Mouse (Mus musculus) kidney, postnatal 36 days (tissue): ENCODE data around the gene Rhbdf2.
"Not testable (repeated sequence)": the region's sequence is repeated elsewhere in the genome, so short reads cannot be mapped to it uniquely, and the experiment has no call there.

Experiments used
- DNase-seq, 2 experiments: peaks; one replicate each; pipeline ENCODE4 v3.0.0; 2021 to 2022; ENCODE audit warnings: mixed read lengths in 2 of 2

The Rhbdf2 gene

DNA sequence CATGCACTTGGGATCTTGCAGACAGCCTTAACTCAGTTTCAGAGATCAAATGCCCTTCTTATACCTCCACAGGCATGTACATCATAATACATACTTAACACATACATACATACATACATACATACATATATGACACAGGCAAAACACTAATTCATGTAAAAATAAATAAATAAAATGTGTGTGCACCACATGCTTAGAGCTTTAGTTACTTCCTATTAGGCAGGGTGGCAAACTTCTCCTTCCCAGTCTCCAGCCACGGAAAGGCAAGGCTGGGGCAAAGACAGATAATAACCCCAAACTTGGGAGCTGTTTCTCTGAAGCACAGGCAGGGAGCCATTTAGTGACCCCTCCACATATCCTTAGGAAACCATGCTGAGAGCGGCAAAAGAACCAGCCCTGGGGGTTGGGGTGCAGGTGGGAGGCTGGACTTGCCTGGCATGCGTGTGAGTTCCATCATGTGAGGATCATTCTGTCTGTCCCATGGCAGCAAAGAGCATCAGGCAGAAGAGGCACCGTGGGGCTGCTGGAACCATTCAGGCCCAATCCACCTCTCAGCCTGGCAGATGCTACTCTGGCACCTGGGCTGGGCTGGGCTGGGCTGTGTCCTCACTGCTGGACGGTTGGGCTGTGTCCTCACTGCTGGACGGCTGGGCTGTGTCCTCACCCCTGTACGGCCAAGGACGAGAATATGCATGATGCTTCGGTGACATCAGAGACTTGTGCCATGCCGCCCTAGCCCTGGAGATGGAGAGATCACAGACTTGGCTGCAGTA is at the start of gene Rhbdf2:
Gene Rhbdf2, minus strand, starts transcription at position 721 of the 773 bp plus-strand sequence.
- no peak for DNase-seq

DNA sequence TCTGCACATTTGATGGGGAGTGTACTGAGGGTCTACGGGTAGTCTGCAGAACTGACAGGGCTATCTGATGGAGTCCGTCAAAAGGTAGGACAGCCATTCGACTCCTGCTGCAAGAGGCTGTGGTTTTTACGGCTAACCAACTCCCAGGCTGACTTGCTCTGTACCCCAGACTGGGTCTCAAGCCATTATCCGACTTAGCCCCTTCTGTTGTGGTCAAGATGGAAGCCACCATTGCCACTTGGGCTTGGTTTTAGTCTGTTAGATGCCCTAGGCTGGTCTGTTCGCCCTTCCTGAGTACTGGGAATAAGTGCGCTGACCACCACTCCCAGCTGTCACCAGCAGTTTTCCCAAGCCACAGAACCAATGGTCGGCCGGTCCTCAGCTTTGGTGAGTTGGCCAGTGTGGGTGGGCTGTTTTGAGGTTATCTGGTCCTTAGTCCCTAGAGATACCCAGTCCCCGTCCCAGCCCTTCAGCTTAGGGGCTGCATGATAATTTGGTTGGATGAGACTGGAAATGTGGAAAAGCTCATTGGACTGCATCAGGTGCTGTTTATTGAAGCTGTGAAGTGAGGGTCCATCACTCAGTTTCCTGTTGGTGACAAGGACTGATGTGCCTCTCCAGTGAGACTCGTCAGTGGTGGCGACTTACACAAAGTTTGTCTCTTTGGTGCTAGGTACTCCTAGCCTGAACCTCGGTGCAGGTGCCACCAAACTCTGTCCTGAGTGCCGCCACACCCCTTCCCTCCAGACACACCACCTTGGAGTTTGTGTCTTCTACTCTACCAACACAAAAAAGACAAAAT is 49.6 kb upstream of the Rhbdf2 start:
- no peak for DNase-seq

DNA sequence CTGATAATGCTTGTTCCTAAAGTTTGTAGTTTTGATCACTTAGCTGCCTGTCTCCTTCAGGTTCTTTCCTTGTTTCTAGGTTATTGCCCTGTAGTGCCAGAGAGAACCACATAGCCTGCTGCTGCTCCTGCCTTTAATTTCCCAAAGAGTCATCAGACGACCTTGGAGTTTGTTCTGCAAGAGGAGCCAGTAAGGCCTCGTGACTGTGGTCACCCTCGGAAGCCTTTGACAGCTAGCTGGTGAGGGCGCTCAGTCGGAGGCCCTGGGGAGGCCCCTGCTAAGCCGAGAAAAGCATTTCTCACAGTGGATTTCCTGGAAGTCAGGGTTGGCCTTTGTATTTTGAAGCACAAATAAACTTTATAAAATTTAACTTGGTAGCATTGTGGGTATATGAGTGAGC is 48.6 kb upstream of the Rhbdf2 start:
- DNase-seq, result peak; percentile 81 to 87

DNA sequence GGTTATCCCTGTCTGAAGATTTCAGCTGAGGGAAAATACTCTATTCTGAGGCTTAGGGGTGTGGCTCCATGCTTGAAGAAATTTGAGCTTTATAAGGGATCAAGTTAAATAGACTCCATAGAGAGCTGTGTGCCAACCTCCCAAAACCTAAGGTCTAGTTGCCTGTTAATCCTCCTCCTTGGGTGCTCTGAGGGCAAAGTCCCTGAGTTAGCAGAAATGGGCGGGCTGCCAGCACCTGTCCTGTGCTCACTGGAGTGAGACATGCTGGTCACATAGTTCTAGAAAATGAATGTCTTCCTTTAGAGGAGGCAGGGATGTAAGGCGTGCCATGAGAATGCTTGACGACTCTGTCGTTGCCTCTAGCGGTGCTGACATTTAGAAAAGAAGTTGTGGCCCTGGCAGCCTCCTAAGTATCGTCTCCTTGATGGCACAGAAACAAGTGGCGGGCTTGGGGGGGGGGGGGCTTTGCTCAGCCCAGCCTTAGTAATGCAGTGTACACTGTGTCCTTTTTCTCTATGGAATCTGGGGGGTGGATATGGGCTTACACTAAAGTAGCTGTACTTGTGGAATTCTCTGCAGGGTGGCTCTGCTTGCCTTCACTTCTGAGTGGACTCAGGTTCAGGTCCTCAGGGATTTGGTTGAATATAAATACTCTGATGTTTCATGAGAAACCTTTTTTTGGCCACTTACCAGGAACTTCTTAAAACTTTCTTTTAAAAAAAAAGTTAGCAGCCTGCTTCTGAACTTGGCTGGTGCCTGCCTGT is 48.0 kb upstream of the Rhbdf2 start:
- DNase-seq, result peak; percentile 95 to 96

DNA sequence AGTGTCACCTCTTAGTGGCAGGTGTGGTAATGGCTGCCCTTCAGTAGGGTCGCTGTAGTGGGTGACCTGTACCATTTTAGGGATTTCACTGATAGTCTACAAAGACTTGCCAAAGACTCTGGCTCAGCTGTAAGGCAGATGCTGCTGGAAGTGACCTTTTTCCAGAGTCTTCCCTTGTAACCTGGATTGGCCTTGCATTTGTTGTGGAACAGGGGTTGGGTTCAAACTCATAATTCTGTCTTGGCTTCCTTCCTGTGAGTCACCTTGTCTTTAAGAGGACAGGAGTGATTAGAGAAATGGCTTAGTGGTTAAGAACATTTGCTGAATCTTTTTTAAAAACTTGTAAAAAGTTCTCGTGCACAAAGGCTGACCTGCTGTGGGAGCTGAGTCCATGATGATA is 46.6 kb upstream of the Rhbdf2 start:
- no peak for DNase-seq

DNA sequence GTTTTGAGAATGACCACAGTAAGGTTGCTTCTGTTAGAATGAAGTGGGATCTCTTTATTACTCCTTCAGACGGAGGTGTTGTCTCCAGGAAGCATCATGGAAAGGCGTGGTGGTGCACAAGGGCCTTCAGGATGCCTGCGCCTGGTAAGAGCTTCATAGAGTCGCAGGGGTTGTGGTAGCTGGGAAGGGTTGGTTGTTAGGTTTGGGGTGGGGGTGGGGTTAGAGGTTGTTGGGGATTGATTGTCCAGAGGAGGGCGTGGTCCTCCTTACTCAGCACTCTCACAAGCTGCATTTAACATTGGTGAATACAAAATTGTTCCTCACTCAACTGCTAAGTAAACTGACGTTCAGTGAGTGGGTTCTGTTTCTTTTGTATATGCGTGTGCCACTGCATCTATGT is 45.8 kb upstream of the Rhbdf2 start:
- DNase-seq, result no peak

DNA sequence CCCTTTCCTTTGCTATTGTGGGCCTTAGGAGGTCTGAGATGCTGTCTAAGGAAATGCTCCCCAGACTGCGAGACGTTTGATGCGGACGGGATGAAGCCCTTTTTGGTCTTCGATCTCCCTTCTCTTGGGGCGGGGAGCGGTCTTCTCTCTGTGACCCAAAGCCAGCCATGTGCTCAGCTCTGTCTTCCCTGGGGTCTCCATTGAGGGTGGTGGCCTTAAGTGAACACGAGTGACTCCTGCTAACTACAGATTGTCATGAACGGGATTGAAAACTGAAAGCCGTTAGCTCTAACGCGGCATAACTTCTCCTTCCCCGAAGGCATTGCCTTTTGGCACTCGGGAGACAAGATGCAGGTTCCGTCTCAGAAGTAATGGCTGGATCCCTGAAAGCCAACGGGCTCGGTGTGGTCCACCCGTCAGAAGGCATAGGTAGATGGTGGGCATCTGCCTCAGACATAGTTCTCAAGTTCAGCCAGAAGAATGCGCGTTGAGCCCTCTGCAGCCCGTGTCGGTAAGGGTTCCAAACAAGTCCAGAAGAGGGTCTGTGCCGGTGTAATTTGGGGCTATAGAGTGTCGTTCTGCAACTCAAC is 45.1 kb upstream of the Rhbdf2 start:
- no peak for DNase-seq

DNA sequence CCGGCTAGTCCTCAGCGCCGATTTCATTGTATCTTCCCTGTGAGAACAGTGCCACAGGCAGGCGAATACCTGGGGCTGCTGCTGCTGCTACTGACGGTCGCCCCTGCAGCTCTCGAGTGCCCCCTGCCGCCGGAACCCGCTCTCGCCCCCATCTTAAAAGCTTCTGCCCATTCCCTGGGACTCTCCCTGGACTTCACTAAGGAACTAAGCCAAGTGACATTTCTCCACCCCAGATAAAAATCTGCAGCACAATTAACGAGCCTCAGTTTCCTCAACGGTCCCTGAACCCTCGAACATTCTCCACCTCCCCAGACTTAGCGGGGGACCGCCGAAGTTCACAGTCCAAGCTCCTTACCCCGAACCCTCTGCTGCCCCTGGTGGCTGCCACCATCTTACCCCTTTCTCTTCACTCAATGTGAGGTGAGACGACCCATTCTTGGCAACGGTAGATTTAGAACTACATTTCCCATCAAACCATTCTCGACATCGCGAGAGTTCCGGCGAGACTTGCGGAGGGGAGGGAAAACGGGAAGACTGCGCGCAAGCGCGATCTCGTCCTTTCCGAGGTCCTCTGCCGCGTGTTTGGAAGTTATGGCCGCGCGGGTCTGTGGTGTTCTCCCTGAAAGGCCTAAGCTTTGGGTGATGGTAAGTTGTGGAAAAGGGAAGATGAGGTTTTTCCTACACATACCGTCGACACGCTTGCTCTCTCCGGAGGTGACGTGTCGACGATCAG is 44.5 kb upstream of the Rhbdf2 start:
- DNase-seq, result peak; percentile 99

DNA sequence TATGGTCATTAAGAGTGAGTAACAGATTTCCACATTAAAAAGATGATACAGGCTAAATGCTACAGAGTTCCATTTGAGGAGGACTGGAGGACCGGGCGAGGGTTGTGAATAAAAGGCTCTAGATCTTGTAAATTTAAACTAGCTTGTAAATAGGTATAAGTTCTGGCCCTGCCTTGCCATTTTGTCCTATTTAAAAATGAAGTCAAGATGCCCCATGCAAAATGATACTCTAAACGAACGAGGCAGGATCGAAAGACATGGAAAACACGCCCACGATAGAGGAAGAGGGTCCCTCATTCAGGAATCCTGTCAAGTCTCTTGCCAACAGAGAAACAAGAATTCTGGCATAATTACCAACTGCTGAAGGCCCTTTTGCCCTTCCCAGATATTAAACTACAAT is 43.6 kb upstream of the Rhbdf2 start:
- DNase-seq, result no peak

DNA sequence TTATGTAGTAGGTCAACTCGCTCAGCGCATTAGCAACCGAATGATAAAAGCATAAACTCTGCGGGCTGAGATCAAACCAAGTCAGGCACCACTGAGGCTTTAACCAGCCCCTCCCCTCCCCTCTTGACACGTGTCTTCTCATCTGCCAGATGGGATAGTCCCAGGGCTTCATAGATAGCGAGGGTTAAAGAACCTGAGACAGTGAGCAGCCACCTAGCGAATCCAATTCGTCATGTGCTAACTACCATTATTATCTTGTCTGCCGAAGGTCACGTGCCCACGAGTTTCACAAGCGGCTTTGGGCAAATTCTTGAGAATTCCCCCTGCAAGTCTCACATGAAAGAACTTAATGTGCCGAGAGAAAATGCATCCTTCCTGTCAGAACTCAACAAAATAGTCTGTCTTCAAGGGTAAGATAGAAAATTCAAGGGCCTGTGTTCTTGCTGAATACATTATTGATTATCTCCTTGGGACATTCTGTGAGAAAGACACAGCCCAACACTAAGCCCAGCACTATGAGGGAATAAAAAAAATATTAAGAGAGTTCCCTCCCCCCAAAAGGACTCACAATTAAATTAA is 43.1 kb upstream of the Rhbdf2 start:
- no peak for DNase-seq

DNA sequence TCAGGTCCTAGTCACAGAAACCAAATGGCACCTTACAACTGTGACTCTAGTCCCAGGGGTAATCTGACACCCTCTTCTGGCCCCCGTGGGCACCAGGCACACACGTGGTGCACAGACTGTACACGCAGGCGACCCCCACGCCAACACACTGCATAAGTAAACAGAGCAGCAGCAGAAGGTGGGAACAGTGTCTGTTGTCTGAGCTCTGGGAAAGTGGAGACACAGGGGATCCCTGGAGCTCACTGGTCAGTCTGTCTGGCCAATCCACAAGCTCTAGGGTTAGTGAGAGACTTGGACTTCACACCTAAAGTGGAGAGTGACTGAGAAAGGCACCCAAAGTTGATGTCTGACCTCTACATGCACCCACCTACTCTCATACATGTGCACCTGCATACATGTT is 42.5 kb upstream of the Rhbdf2 start:
- DNase-seq, result no peak

DNA sequence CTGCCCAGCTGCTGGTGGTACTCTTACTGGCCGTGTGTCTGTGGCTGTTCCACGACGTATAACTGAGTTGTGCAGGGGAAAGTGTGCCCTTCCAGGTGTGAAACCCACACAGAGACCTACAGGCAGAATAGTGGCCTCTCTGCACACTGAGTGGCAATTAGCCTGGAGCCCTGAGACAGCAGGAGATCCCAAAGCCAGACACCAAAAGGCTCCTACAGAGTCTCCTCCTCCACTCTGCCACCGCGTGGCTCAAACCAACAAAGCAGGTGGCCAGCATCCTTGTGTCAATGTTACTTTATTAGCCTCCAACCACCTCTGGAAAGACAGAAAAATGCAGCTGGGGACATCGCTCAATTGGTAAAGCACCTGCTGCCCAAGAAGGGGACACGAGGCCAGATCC is 42.0 kb upstream of the Rhbdf2 start:
- DNase-seq, result peak in 1 of 2 experiments; percentile 72

DNA sequence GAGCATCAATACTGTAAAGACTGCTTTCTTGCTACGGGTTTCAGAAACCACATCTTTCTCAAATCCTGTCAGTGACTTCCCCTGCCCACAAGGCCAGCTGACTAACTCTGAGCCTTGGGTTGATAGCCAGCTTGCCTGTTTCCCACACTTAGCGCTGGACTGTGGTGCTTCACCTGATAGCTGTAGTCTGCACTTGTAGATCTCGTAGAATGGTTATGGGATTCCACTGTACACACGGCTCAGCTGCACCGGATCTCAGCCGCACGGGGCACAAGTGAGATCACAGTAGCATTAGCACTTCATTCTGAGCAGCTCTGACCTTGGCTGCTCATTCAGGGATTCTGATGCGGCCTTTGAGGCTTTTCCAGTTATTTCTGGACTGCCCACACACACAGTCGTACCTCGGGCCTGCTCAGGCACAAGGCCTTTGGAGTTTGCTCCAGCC is 41.6 kb upstream of the Rhbdf2 start:
- DNase-seq, result peak; percentile 61 to 68

DNA sequence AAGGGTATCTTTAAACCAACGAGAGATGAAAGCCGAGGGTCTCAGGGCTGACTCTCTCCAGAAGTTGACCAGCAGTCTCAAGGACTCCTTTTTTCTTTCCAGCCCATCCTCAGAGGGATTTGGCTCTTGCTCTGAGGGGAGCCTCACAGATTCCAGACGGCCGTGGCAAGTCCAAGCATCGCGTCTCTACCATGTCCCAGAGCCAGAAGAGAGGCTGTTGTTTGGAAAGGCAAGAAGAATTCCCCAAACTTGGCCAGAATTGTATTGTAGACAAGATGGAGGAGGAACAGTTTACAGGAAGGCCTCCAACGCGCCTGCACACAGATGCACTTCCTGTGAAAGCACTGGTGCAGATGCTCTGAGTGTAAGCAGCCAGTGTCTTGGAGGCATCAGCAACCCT is 41.1 kb upstream of the Rhbdf2 start:
- no peak for DNase-seq

DNA sequence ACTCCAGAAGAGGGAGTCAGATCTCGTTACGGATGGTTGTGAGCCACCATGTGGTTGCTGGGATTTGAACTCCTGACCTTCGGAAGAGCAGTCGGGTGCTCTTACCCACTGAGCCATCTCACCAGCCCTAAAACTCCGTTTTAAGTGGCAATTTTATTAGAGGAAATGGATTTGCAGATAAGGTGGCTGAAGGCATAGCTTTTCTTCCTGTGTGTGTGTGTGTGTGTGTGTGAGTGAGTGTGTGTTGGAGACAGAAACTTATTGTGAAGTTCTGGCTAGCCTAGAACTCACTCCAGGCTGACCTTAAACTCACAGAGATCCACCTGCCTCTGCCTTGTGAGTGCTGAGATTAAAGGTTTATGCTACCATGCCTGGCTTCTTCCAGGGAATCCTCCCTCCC is 40.2 kb upstream of the Rhbdf2 start:
- DNase-seq, result not testable (repeated sequence)

DNA sequence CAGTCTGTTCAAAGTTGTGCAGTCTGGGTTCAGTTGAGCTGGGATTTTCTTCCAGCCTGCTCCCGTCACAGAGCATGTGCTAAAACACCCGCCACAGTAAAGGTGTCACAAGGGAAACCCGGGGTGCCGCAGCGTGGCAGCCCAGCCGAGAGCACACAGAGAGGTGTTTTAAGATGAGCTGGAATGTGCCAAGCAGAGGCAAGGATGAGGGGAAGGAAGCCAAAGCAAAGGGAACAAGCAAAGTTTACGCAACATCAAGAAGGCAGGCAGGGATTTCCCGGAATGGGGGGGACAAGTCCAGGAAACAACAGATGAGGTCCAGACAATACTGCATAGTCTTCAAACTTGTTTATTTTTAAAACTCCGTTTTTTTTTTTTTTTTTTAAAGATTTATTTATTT is 39.7 kb upstream of the Rhbdf2 start:
- no peak for DNase-seq

DNA sequence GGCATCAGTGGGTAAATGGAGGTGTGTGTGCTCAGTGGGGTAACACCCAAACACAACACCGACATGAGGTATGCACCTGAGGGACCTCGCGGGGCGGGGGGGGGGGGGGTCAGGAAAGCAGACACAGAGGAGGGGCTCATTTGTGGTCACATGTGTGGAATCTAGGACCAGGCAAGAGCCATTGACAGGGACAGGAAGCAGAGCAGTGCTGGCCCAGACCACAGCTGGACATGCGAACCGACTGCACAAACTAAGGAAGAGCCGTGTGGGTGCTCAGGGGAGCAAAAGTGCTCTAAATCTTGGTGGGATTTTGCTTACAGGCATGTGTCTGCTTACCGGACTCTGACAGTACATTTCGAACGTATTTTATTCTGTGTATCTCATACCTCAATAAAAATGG is 38.5 kb upstream of the Rhbdf2 start:
- DNase-seq, result no peak

DNA sequence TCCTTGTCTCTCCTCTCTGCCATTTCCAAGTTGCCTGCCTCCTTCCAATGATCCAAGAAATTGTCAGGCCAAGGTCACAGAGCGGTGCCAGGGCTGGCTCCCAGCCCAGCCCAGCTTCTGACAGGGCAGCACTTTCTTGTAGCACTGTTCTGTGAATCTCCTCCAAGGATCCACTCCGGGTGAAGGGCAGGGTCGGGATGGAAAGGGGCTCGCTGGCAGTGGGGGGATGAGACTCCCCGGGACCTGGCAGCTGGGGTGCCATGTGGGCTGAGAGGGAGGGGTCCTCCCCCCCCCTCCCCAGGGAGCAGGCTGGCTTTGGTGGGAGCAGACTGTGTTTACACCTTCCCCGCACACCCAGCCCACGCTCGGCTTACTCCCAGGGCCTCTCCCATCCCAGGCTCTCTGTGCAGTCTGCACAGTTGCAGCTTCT is 35.1 kb upstream of the Rhbdf2 start:
- DNase-seq, result peak; percentile 68 to 78

DNA sequence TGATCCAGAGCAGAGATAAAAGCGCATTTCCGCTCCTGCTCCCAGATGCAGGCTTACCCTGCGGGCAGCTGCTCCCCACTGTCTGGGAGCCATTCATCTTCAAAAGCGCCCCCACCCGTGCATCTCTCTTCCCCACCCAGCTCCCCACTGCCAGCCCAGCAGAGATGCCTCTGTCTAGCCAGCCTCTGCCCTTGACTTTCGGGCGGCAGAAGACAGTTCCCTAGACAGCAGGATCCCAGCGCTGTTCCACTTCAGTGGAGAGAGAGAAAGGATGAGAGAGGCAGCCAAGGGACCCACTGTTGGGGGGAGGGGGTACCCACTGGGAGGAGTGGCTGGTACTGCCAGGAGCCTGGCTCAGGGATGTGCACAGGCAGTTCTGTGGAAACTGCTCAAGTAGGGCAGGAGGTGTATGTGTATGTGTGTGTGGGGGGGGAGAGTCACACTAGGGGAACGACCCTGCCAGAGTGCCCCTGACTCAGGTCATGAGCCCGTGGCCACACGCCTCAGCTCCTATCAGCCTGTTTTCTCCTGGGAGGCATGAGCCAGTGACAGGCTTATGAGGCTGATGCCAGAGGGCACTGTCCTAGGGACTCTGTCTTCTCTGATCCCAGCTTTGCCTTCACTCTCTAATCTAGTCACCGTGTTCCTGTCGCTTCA is 34.6 kb upstream of the Rhbdf2 start:
- DNase-seq, result peak in 1 of 2 experiments; percentile 34

DNA sequence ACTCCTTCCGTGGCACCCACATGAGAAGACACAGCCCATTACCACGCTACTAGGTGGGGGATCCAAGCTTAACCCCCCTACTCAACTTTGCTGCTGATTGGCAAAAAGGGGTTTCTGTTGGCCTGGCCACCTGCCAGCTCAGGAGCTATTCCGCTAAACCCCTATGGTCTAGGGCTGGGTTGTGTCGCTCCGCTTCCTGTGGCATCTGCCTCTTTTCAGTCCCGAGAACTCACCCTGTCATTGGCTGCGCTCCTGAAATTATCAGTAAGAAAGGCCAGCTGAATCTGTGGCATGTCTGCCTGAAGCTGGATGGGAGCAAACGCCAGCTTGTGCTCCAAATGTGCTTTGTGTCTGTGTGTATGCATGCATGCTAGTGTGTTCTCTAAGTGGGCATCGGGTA is 33.4 kb upstream of the Rhbdf2 start:
- no peak for DNase-seq

DNA sequence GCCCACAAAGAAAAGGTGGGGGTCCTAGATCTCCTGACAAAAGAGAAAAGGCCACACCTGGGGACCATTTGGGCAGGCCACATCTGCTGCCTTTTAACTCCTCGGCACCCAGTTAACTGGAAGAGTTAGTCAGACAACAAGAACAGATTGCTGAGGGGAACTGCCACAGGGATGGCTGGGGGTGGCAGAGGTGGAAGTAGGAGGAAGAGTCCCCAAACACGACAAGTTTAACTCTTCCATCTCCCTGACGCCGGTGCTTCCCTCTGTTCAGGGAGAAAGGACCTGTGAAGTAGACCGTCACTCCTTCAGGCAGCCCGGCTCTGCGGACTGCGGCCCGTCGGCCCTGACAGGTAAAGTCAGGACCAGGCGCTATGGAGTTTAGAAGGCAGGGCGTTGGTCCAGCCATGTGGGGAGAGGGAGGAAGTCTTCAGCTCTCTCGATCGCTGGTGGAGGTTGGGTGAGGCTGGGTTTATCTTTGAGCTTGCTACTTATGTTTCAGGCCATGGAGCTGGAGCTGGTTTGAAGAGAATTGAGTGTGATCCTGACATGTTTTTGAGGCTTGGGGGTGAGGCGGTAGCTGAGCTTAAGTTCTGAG is 32.3 kb upstream of the Rhbdf2 start:
- DNase-seq, result no peak
